Mouse (Mus musculus) kidney, embryonic 16.5 days (tissue): ENCODE measurements around the gene Ang6. TPM values are rescaled to one million over a fixed set of nuclear protein-coding genes. Genes with fewer than 3 reads are reported as not detected.
"Not testable (repeated sequence)": the region's sequence is repeated elsewhere in the genome, so short reads cannot be mapped to it uniquely, and the experiment has no call there.

Experiments used
- ATAC-seq: fragments of 200-750 bp; cut with Nextera tagmentation; 2 replicates; pipeline ENCODE4 v1.8.0; 2017; ENCODE audit warnings: moderate TSS enrichment; ENCODE audit not compliant: low FRiP score, low TSS enrichment
- H3K27ac ChIP-seq: fragments of 300-500 bp; sonication (generic); 2 replicates; pipeline ENCODE4 v1.5.1; 2014; ENCODE audit warnings: low read length
- H3K27me3 ChIP-seq: fragments of 300-500 bp; sonication (generic); 2 replicates; pipeline ENCODE4 v1.6.1; 2014; ENCODE audit warnings: low read length, control low read depth, mixed read lengths; ENCODE audit not compliant: insufficient read depth
- H3K36me3 ChIP-seq: fragments of 300-500 bp; sonication (generic); 2 replicates; pipeline ENCODE4 v1.6.1; 2014; ENCODE audit warnings: low read length, control low read depth, mixed read lengths; ENCODE audit not compliant: insufficient read depth
- H3K4me1 ChIP-seq: fragments of 300-500 bp; sonication (generic); 2 replicates; pipeline ENCODE4 v1.6.1; 2014; ENCODE audit warnings: low read length, control low read depth, mixed read lengths; ENCODE audit not compliant: insufficient read depth
- H3K4me2 ChIP-seq: fragments of 300-500 bp; sonication (generic); replicated peaks from 2 replicates; pipeline ENCODE4 v1.6.1; 2014; ENCODE audit warnings: low read depth, low read length
- H3K4me3 ChIP-seq: fragments of 300-500 bp; sonication (generic); 2 replicates; pipeline ENCODE4 v1.5.1; 2014; ENCODE audit warnings: mild to moderate bottlenecking, low read length
- H3K9ac ChIP-seq: fragments of 300-500 bp; sonication (generic); replicated peaks from 2 replicates; pipeline ENCODE4 v1.6.1; 2014; ENCODE audit warnings: low read length
- H3K9me3 ChIP-seq: fragments of 300-500 bp; sonication (generic); 2 replicates; pipeline ENCODE4 v1.6.1; 2016; ENCODE audit warnings: low read length, control low read depth
- WGBS: fragments of 180-500 bp; shearing (Covaris S2); extraction: QIAGEN DNeasy Blood & Tissue Kit; methylation state at CpG from one replicate; pipeline ENCODE4 v1.1.7; 2014; 5-methylcytosine and 5-hydroxymethylcytosine counted together
- polyA plus RNA-seq: library from polyadenylated mRNA; unstranded; fragments of >200 nt; fragmentation: Nextera tagmentation; extraction: Ambion mirVana; gene quantifications from 2 replicates; pipeline ENCODE4 v1.2.1, GENCODE M21; 2015

The Ang6 gene
- polyA plus RNA-seq, 1 experiment from 2014 or later = not detected

DNA sequence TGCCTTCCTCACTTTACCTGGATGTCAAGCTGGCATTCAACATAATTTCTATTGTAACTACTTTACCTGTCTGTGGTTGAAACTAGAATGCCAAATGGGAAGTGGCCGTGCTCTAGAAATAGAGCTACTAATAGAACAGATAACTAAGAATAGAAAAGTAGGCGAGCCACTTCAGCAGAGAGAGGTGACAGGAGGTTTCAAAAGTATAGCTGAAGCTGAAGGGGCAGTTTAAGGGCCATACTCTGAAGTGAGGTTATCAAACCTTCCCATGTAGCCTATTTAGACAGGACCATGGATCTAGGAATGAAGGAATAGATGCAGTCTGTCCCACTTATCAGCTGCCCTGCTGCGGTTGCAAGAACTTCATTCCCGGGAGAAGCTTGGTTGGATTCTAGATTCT is 18.6 kb downstream of the Ang6 start:
- H3K4me2 ChIP-seq = no peak overlapping the region
- no peaks in the 10 kb centered on the region for H3K27me3 ChIP-seq
- ATAC-seq = no peak
- H3K27ac ChIP-seq = no peak overlapping the region
- H3K9ac ChIP-seq = no peak overlapping the region
- H3K36me3 ChIP-seq = no peaks in the 10 kb centered on the region
- H3K9me3 ChIP-seq = no peaks in the 10 kb centered on the region
- WGBS = 68% methylated on average over 4 of the region's 4 CpGs
- H3K4me3 ChIP-seq = no peak overlapping the region
- H3K4me1 ChIP-seq = no peaks in the 10 kb centered on the region

DNA sequence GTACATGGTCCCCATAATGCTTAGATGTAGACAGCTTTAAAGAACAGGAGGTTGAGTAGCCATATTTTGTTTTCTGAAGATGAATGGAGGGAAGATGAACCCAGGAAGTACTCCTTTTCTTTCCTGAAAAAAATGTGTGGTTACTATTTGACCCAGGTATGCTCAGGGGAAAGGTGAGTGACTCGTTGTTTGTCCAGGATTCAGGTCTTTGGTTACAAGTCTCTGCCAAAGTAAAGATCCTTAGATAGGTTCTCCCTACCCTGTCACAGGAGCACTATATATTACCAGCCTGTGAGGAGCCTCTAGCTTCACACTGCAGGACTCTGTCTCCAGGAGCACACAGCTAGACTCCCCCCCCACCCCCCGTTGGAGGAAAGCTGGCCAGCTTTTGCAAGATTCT is 45.3 kb downstream of the Ang6 start, which contains the start of gene Ang5:
Gene Ang5, plus strand, starts transcription at position 301 of the 400 bp plus-strand sequence.
- no CpG with 5 or more reads among the region's 2 CpGs for WGBS
- ATAC-seq, H3K4me2 ChIP-seq: not testable (repeated sequence)

DNA sequence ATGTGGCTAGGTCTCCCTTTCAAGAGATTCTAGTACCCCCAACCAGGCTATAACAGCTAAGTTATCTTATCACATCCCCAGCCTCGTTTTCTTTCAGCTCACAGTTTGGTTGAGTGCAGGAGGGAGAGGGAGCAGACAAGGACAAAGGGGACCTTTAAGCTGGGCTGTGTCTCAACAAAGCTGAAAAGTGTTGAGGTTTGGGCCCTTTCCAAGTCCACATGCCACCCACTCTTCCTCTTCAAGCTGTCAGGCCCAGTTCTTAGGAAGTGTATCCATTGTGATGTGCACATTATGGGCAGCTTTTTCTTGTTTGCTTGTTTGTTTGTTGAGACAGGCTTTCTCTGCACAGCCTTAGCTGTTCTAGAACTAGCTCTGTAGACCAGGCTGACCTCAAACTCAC is 47.0 kb downstream of the Ang6 start:
- H3K9me3 ChIP-seq, H3K4me2 ChIP-seq, H3K27me3 ChIP-seq, H3K4me3 ChIP-seq, H3K36me3 ChIP-seq, H3K9ac ChIP-seq, H3K4me1 ChIP-seq, H3K27ac ChIP-seq, ATAC-seq: not testable (repeated sequence)
- WGBS = no CpG with 5 or more reads among the region's 1 CpGs

More for the DNA sequence above, 45.3 kb downstream of the Ang6 start, which contains the start of gene Ang5:
- H3K36me3 ChIP-seq, H3K27ac ChIP-seq, H3K4me1 ChIP-seq, H3K4me3 ChIP-seq, H3K9me3 ChIP-seq, H3K27me3 ChIP-seq, H3K9ac ChIP-seq: not testable (repeated sequence)

DNA sequence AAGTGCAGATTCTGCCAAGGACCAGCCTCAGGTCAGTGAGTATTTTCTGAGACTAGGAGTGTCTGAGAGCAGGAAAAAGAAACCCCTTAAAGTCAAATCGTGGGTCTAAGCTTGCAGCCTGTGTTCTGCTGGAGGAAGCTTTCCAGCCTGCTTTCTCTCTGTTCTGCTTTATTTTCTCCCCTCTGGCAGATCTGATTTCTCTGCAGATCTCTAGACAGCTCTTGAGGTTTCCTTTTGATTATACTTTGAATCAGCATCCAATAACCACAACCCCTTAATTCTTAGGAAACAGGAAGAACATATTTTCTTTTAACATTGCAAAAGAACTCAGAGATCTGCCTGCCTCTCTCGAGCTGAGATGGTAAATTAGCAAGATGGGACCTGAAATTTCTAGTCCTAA is 48.7 kb downstream of the Ang6 start:
- not testable (repeated sequence) for H3K27ac ChIP-seq, ATAC-seq, H3K36me3 ChIP-seq, H3K4me2 ChIP-seq, H3K4me1 ChIP-seq, H3K4me3 ChIP-seq, H3K27me3 ChIP-seq, H3K9ac ChIP-seq, H3K9me3 ChIP-seq
- WGBS = 36% methylated on average over 1 of the region's 2 CpGs

Other genes with a start within 250 kb of the Ang6 start
- not detected in 2 replicates for gene Gm8180, start 217.5 kb downstream of the Ang6 start, polyA plus RNA-seq
- not detected in 2 replicates for gene Ear1, start 126.8 kb downstream of the Ang6 start, polyA plus RNA-seq
- not detected in 2 replicates for gene Ear10, start 78.7 kb downstream of the Ang6 start, polyA plus RNA-seq
- gene Gm8113, start 76.9 kb downstream of the Ang6 start, polyA plus RNA-seq = 17.8 and 19.3 TPM in 2 replicates
- not detected in 2 replicates for gene Ang5, start 45.2 kb downstream of the Ang6 start, polyA plus RNA-seq
- gene Ear2, start 100.4 kb upstream of the Ang6 start, polyA plus RNA-seq = 0.46 TPM in 1 of 2 replicates, not detected in the other
- gene Gm3327, start 121.6 kb upstream of the Ang6 start, polyA plus RNA-seq = not detected in 2 replicates
- gene Gm8212, start 195.4 kb upstream of the Ang6 start, polyA plus RNA-seq = not detected in 2 replicates
- not detected in 2 replicates for gene 4930503E14Rik, start 211.0 kb upstream of the Ang6 start, polyA plus RNA-seq